Mouse (Mus musculus): ENCODE results near the gene Tcf15. TPM values are rescaled to one million over a fixed set of nuclear protein-coding genes. Genes with fewer than 3 reads are reported as not detected.

Tcf15 gene
- polyA plus RNA-seq, 1 experiment from 2014 or later = 3.4 TPM

DNA sequence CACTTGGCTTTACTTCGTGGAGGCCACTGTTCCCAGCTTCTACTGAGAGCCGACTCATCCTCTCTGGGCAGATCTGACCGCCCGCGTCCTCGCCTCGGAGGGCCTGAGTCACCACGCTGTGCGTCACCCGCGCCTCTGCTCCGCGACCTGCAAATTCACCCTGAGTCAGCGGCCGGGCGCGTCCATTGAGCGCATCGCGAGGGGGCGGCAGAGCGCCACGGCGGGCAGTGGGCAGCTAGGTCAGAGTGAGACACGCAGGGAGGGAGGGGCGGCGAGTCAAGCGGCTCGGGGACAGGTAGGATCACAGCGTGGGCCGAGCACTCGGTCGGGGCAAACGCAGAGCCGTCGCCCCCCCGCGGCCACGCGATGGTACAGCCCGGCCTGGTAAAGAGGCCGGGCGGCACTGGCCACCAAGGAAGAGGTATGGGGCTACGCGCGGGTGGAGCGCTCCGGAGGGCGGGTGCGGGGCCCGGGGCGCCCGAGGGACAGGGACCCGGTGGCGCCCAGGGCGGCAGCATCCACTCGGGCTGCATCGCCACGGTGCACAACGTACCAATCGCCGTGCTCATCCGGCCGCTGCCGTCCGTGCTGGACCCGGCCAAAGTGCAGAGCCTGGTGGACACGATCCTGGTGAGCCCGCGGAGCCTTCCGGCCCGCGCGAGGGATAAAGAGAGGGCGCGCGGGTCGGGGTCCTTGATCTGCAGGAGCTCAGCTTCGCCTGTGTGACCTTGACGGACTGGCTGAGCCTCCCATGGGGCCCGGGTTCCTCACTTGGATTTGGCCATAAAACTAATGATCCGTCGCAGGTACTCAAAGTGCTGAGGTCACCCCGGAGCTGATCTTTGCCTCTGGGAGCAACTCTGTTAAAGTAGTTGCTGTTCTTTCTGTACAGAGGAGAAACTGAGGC, 37.8 kb upstream of the Tcf15 start, which contains the start of gene Srxn1:
Gene Srxn1, plus strand, starts transcription at position 199 of the 907 bp plus-strand sequence.
- peak within 1 kb of the TSS; percentile 89 for H3K4me2 ChIP-seq (ENCODE audit: low read depth, low read length, severe bottlenecking)
- H3K4me1 ChIP-seq (replicated peaks; ENCODE audit: control insufficient read depth, insufficient read depth, low read length) = peaks cover 7% of the 10 kb centered on the region; the same call in 1 of the 2 replicates
- peak within 1 kb of the TSS; percentile 86 for H3K9ac ChIP-seq (ENCODE audit: low read length)
- no peaks in the 10 kb centered on the region for H3K36me3 ChIP-seq (ENCODE audit: control insufficient read depth, insufficient read depth, low read length)
- no peaks in the 10 kb centered on the region for H3K9me3 ChIP-seq (ENCODE audit: control insufficient read depth, low read length)
- no peaks in the 10 kb centered on the region; the same call in 1 of the 2 replicates for H3K27me3 ChIP-seq (ENCODE audit: control insufficient read depth, insufficient read depth, low read length)
- peak within 1 kb of the TSS; percentile 65 for H3K4me3 ChIP-seq (ENCODE audit: low read depth, low read length)
- DNase-seq (ENCODE audit: low spot score) = peak; percentile 91
- peak within 1 kb of the TSS; percentile 25; the same call in 1 of the 2 replicates for H3K27ac ChIP-seq (ENCODE audit: low read depth, low read length)
- ATAC-seq (replicated peaks; ENCODE audit: low FRiP score) = peak; percentile 91
- 2% methylated on average over 76 of the region's 84 CpGs for WGBS

GRCm38 (mm10) chr2:152106225-152106595, 37.2 kb upstream of the Tcf15 start:
- Histone ChIP-seq H3K9ac (ENCODE audit: low read length) (no peak overlapping the region; the same call in 1 of the 2 replicates), H3K4me2 (ENCODE audit: low read depth, low read length, severe bottlenecking) (peak overlapping the region; percentile 89), H3K27me3 (ENCODE audit: control insufficient read depth, insufficient read depth, low read length) (no peaks in the 10 kb centered on the region; the same call in 1 of the 2 replicates), H3K36me3 (ENCODE audit: control insufficient read depth, insufficient read depth, low read length) (no peaks in the 10 kb centered on the region), H3K4me1 (replicated peaks; ENCODE audit: control insufficient read depth, insufficient read depth, low read length) (peaks cover 7% of the 10 kb centered on the region; the same call in 1 of the 2 replicates), H3K27ac (ENCODE audit: low read depth, low read length) (no peak overlapping the region), H3K9me3 (ENCODE audit: control insufficient read depth, low read length) (no peaks in the 10 kb centered on the region), H3K4me3 (ENCODE audit: low read depth, low read length) (peak overlapping the region; percentile 65; the same call in 1 of the 2 replicates)
- ATAC-seq (replicated peaks; ENCODE audit: low FRiP score) = no peak
- DNase-seq (ENCODE audit: low spot score) = no peak
- WGBS = 84% methylated on average over 3 of the region's 3 CpGs

DNA sequence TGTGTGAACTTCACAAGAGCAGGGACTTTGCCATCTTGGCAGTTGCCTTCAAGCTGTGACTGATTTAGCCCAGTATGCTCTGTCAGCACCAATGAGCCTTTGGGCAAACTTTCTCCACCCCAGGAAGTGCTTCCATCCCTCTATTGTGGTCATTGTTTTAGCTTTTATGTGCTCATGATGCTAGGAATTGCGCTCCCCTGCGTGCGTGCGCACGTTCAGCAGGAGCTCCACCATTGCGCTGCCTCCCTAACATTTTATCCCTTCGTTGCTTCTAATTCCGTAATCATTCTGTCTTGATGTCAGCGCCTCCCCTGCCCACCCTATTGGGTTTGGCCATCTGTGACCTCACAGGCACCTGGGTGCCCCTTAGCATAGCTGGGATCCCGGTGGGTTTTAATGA, 36.8 kb upstream of the Tcf15 start:
- H3K36me3 ChIP-seq (ENCODE audit: control insufficient read depth, insufficient read depth, low read length) = no peaks in the 10 kb centered on the region
- no peaks in the 10 kb centered on the region for H3K9me3 ChIP-seq (ENCODE audit: control insufficient read depth, low read length)
- peak overlapping the region; percentile 89; the same call in 1 of the 2 replicates for H3K4me2 ChIP-seq (ENCODE audit: low read depth, low read length, severe bottlenecking)
- DNase-seq (ENCODE audit: low spot score) (no peak), ATAC-seq (replicated peaks; ENCODE audit: low FRiP score) (no peak)
- no peak overlapping the region for H3K9ac ChIP-seq (ENCODE audit: low read length)
- H3K4me1 ChIP-seq (replicated peaks; ENCODE audit: control insufficient read depth, insufficient read depth, low read length) = peaks cover 7% of the 10 kb centered on the region; the same call in 1 of the 2 replicates
- 95% methylated on average over 10 of the region's 10 CpGs for WGBS
- H3K27me3 ChIP-seq (ENCODE audit: control insufficient read depth, insufficient read depth, low read length) = no peaks in the 10 kb centered on the region; the same call in 1 of the 2 replicates
- no peak overlapping the region for H3K4me3 ChIP-seq (ENCODE audit: low read depth, low read length)
- no peak overlapping the region for H3K27ac ChIP-seq (ENCODE audit: low read depth, low read length)

DNA sequence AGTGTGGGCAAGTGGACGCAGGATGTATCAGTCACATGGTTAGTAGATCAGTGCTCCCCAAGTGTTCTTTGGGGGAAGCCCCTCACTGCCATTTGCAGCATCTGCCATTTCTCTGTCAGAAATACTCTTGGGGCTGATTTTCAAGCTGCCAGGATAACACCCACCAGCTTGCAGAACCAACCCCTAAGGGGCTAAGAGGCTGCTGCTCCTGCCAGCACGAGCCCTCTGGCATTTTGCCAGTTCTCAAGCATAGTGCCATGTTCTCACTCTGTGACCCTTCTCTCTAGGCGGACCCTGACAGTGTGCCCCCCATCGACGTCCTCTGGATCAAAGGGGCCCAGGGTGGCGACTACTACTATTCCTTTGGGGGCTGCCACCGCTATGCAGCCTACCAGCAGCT, 34.7 kb upstream of the Tcf15 start:
- H3K4me1 ChIP-seq (replicated peaks; ENCODE audit: control insufficient read depth, insufficient read depth, low read length) = peaks cover 7% of the 10 kb centered on the region; the same call in 1 of the 2 replicates

GRCm38 (mm10) chr2:152109386-152109785, 34.0 kb upstream of the Tcf15 start:
- ATAC-seq (replicated peaks; ENCODE audit: low FRiP score) (no peak), DNase-seq (ENCODE audit: low spot score) (no peak)
- H3K27ac ChIP-seq (ENCODE audit: low read depth, low read length) = no peak overlapping the region
- H3K4me3 ChIP-seq (ENCODE audit: low read depth, low read length) = no peak overlapping the region
- no peaks in the 10 kb centered on the region for H3K27me3 ChIP-seq (ENCODE audit: control insufficient read depth, insufficient read depth, low read length)
- peaks cover 10% of the 10 kb centered on the region; the same call in 1 of the 2 replicates for H3K4me1 ChIP-seq (replicated peaks; ENCODE audit: control insufficient read depth, insufficient read depth, low read length)
- H3K4me2 ChIP-seq (ENCODE audit: low read depth, low read length, severe bottlenecking) = no peak overlapping the region
- no peaks in the 10 kb centered on the region for H3K36me3 ChIP-seq (ENCODE audit: control insufficient read depth, insufficient read depth, low read length)
- 87% methylated on average over 5 of the region's 5 CpGs for WGBS
- no peaks in the 10 kb centered on the region for H3K9me3 ChIP-seq (ENCODE audit: control insufficient read depth, low read length)
- H3K9ac ChIP-seq (ENCODE audit: low read length) = no peak overlapping the region

More for the DNA sequence above, 34.7 kb upstream of the Tcf15 start:
- Histone ChIP-seq H3K9ac (ENCODE audit: low read length) (no peak overlapping the region), H3K36me3 (ENCODE audit: control insufficient read depth, insufficient read depth, low read length) (no peaks in the 10 kb centered on the region), H3K27ac (ENCODE audit: low read depth, low read length) (no peak overlapping the region), H3K27me3 (ENCODE audit: control insufficient read depth, insufficient read depth, low read length) (no peaks in the 10 kb centered on the region), H3K4me3 (ENCODE audit: low read depth, low read length) (no peak overlapping the region), H3K9me3 (ENCODE audit: control insufficient read depth, low read length) (no peaks in the 10 kb centered on the region), H3K4me2 (ENCODE audit: low read depth, low read length, severe bottlenecking) (no peak overlapping the region)
- ATAC-seq (replicated peaks; ENCODE audit: low FRiP score) = no peak
- 76% methylated on average over 7 of the region's 7 CpGs for WGBS
- DNase-seq (ENCODE audit: low spot score) = no peak

DNA sequence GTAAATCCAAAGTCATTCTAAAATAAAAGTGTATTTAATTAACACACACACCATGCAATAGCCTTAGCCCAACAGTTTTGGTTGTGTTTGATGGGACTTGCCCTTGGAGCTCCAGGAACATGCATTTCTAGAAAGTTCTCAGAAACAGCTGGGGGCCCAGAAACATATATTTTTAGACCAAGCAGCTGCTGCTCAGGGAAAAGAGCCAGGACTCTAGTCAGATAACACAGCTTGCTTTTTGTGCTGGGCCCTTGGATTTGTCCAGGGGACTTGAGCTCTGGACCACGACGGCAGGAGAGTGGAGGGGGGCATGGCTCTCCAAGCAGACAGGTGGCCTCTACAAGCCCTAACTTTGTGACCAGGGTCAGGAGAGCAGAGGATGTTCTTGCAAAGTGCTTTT, 32.0 kb upstream of the Tcf15 start:
- Histone ChIP-seq H3K27ac (ENCODE audit: low read depth, low read length) (no peak overlapping the region), H3K4me3 (ENCODE audit: low read depth, low read length) (no peak overlapping the region), H3K27me3 (ENCODE audit: control insufficient read depth, insufficient read depth, low read length) (no peaks in the 10 kb centered on the region), H3K4me1 (replicated peaks; ENCODE audit: control insufficient read depth, insufficient read depth, low read length) (peaks cover 11% of the 10 kb centered on the region), H3K36me3 (ENCODE audit: control insufficient read depth, insufficient read depth, low read length) (no peaks in the 10 kb centered on the region), H3K9me3 (ENCODE audit: control insufficient read depth, low read length) (no peaks in the 10 kb centered on the region), H3K9ac (ENCODE audit: low read length) (no peak overlapping the region), H3K4me2 (ENCODE audit: low read depth, low read length, severe bottlenecking) (no peak overlapping the region)
- ATAC-seq (replicated peaks; ENCODE audit: low FRiP score) = no peak
- WGBS = 67% methylated on average over 2 of the region's 2 CpGs
- DNase-seq (ENCODE audit: low spot score) = no peak

DNA sequence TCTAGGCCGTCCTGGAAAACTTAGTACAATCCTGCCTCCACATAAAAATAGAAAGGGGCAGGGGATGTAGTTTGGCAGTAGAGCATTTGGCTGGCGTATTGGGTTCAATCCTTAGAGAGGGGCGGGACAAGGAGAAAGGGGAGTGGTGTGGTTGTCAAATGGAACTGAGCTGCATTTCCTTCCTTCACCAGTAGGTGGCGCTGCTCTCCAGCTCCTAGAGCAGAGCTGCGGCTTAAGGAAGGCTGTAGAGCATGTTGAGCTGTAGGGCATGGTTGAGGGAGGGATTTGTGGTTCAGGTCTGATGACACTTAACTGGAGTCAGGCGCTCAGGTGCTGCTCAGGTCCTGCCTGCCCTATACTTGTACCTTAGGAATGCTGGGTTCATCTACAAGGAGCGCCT, 31.4 kb upstream of the Tcf15 start:
- no peaks in the 10 kb centered on the region for H3K27me3 ChIP-seq (ENCODE audit: control insufficient read depth, insufficient read depth, low read length)

GRCm38 (mm10) chr2:152112490-152112889, 30.9 kb upstream of the Tcf15 start:
- Histone ChIP-seq H3K27me3 (ENCODE audit: control insufficient read depth, insufficient read depth, low read length) (no peaks in the 10 kb centered on the region), H3K9me3 (ENCODE audit: control insufficient read depth, low read length) (no peaks in the 10 kb centered on the region), H3K27ac (ENCODE audit: low read depth, low read length) (no peak overlapping the region), H3K4me1 (replicated peaks; ENCODE audit: control insufficient read depth, insufficient read depth, low read length) (peaks cover 11% of the 10 kb centered on the region), H3K4me3 (ENCODE audit: low read depth, low read length) (no peak overlapping the region), H3K9ac (ENCODE audit: low read length) (no peak overlapping the region), H3K36me3 (ENCODE audit: control insufficient read depth, insufficient read depth, low read length) (no peaks in the 10 kb centered on the region), H3K4me2 (ENCODE audit: low read depth, low read length, severe bottlenecking) (no peak overlapping the region)
- ATAC-seq (replicated peaks; ENCODE audit: low FRiP score) (no peak), DNase-seq (ENCODE audit: low spot score) (no peak)
- 81% methylated on average over 5 of the region's 5 CpGs for WGBS

More for the DNA sequence above, 31.4 kb upstream of the Tcf15 start:
- no peak overlapping the region for H3K4me3 ChIP-seq (ENCODE audit: low read depth, low read length)
- peaks cover 11% of the 10 kb centered on the region for H3K4me1 ChIP-seq (replicated peaks; ENCODE audit: control insufficient read depth, insufficient read depth, low read length)
- H3K4me2 ChIP-seq (ENCODE audit: low read depth, low read length, severe bottlenecking) = no peak overlapping the region
- H3K9ac ChIP-seq (ENCODE audit: low read length) = no peak overlapping the region
- no peaks in the 10 kb centered on the region for H3K9me3 ChIP-seq (ENCODE audit: control insufficient read depth, low read length)
- no peak overlapping the region for H3K27ac ChIP-seq (ENCODE audit: low read depth, low read length)
- peak; percentile 79 for ATAC-seq (replicated peaks; ENCODE audit: low FRiP score)
- H3K36me3 ChIP-seq (ENCODE audit: control insufficient read depth, insufficient read depth, low read length) = no peaks in the 10 kb centered on the region
- peak; percentile 95 for DNase-seq (ENCODE audit: low spot score)
- 9% methylated on average over 7 of the region's 7 CpGs for WGBS
